Mouse (Mus musculus): ENCODE data around the gene Hspa1b. TPM values are rescaled to one million over a fixed set of nuclear protein-coding genes. Genes with fewer than 3 reads are reported as not detected.

Hspa1b gene
- polyA plus RNA-seq, 1 experiment: 4.5 TPM

- Histone ChIP-seq H3K27me3 (replicated peaks) (peaks cover 3% of the 10 kb centered on the region), H3K4me1 (peaks cover 19% of the 10 kb centered on the region), H3K36me3 (replicated peaks; ENCODE audit: low read length) (peaks cover 15% of the 10 kb centered on the region), H3K9me3 (no peaks in the 10 kb centered on the region), H3K4me3 (replicated peaks) (no peak overlapping the region)
- TF ChIP-seq FLI1 (IDR thresholded peaks at IDR 0.05; ENCODE audit: low read length): no peak
- no peak for TF ChIP-seq GATA1 (IDR thresholded peaks at IDR 0.05; ENCODE audit: borderline replicate concordance, low read length)
Measured at GRCm38 (mm10) chr17:34947606-34948005, 11.4 kb downstream of the Hspa1b start.

- TF ChIP-seq GATA1 (IDR thresholded peaks at IDR 0.05; ENCODE audit: borderline replicate concordance, low read length) (no peak), FLI1 (IDR thresholded peaks at IDR 0.05; ENCODE audit: low read length) (no peak)
- peaks cover 15% of the 10 kb centered on the region for H3K36me3 ChIP-seq (replicated peaks; ENCODE audit: low read length)
- no peaks in the 10 kb centered on the region for H3K9me3 ChIP-seq
- peaks cover 18% of the 10 kb centered on the region for H3K4me1 ChIP-seq
- H3K4me3 ChIP-seq (replicated peaks): no peak overlapping the region
- peaks cover 3% of the 10 kb centered on the region for H3K27me3 ChIP-seq (replicated peaks)
Measured at GRCm38 (mm10) chr17:34946486-34947140, 12.4 kb downstream of the Hspa1b start.

GRCm38 (mm10) chr17:34944362-34944761, 14.7 kb downstream of the Hspa1b start:
- H3K4me1 ChIP-seq: peaks cover 21% of the 10 kb centered on the region
- H3K36me3 ChIP-seq (replicated peaks; ENCODE audit: low read length): no peaks in the 10 kb centered on the region
- H3K4me3 ChIP-seq (replicated peaks): no peak overlapping the region
- no peak for TF ChIP-seq FLI1 (IDR thresholded peaks at IDR 0.05; ENCODE audit: low read length)
- no peak for TF ChIP-seq GATA1 (IDR thresholded peaks at IDR 0.05; ENCODE audit: borderline replicate concordance, low read length)
- H3K9me3 ChIP-seq: no peaks in the 10 kb centered on the region
- H3K27me3 ChIP-seq (replicated peaks): peaks cover 3% of the 10 kb centered on the region

GRCm38 (mm10) chr17:34943128-34943815, 15.8 kb downstream of the Hspa1b start:
- no peak overlapping the region for H3K4me3 ChIP-seq (replicated peaks)
- TF ChIP-seq FLI1 (IDR thresholded peaks at IDR 0.05; ENCODE audit: low read length): no peak
- no peak for TF ChIP-seq GATA1 (IDR thresholded peaks at IDR 0.05; ENCODE audit: borderline replicate concordance, low read length)
- peaks cover 27% of the 10 kb centered on the region for H3K4me1 ChIP-seq
- no peaks in the 10 kb centered on the region for H3K9me3 ChIP-seq
- peaks cover 3% of the 10 kb centered on the region for H3K27me3 ChIP-seq (replicated peaks)
- no peaks in the 10 kb centered on the region for H3K36me3 ChIP-seq (replicated peaks; ENCODE audit: low read length)

- Histone ChIP-seq H3K27me3 (replicated peaks) (peaks cover 3% of the 10 kb centered on the region), H3K4me1 (peaks cover 31% of the 10 kb centered on the region), H3K36me3 (replicated peaks; ENCODE audit: low read length) (peaks cover 6% of the 10 kb centered on the region), H3K4me3 (replicated peaks) (peak overlapping the region; percentile 77), H3K9me3 (no peaks in the 10 kb centered on the region)
- TF ChIP-seq GATA1 (IDR thresholded peaks at IDR 0.05; ENCODE audit: borderline replicate concordance, low read length): no peak
- no peak for TF ChIP-seq FLI1 (IDR thresholded peaks at IDR 0.05; ENCODE audit: low read length)
Measured at GRCm38 (mm10) chr17:34941344-34942041, 17.5 kb downstream of the Hspa1b start.

GRCm38 (mm10) chr17:34937960-34938505, 21.0 kb downstream of the Hspa1b start:
- peaks cover 43% of the 10 kb centered on the region for H3K4me1 ChIP-seq
- H3K36me3 ChIP-seq (replicated peaks; ENCODE audit: low read length): peaks cover 41% of the 10 kb centered on the region
- TF ChIP-seq FLI1 (IDR thresholded peaks at IDR 0.05; ENCODE audit: low read length) (no peak), GATA1 (IDR thresholded peaks at IDR 0.05; ENCODE audit: borderline replicate concordance, low read length) (no peak)
- no peaks in the 10 kb centered on the region for H3K9me3 ChIP-seq
- no peaks in the 10 kb centered on the region for H3K27me3 ChIP-seq (replicated peaks)
- H3K4me3 ChIP-seq (replicated peaks): peak overlapping the region; percentile 56

- H3K36me3 ChIP-seq (replicated peaks; ENCODE audit: low read length): peaks cover 49% of the 10 kb centered on the region
- no peaks in the 10 kb centered on the region for H3K9me3 ChIP-seq
- no peak overlapping the region for H3K4me3 ChIP-seq (replicated peaks)
- no peak for TF ChIP-seq GATA1 (IDR thresholded peaks at IDR 0.05; ENCODE audit: borderline replicate concordance, low read length)
- TF ChIP-seq FLI1 (IDR thresholded peaks at IDR 0.05; ENCODE audit: low read length): no peak
- no peaks in the 10 kb centered on the region for H3K27me3 ChIP-seq (replicated peaks)
- H3K4me1 ChIP-seq: peaks cover 54% of the 10 kb centered on the region
Measured at GRCm38 (mm10) chr17:34934830-34935229, 24.2 kb downstream of the Hspa1b start.

GRCm38 (mm10) chr17:34934031-34934430, 25.0 kb downstream of the Hspa1b start:
- TF ChIP-seq GATA1 (IDR thresholded peaks at IDR 0.05; ENCODE audit: borderline replicate concordance, low read length) (no peak), FLI1 (IDR thresholded peaks at IDR 0.05; ENCODE audit: low read length) (no peak)
- Histone ChIP-seq H3K27me3 (replicated peaks) (no peaks in the 10 kb centered on the region), H3K4me1 (peaks cover 49% of the 10 kb centered on the region), H3K9me3 (no peaks in the 10 kb centered on the region), H3K36me3 (replicated peaks; ENCODE audit: low read length) (peaks cover 49% of the 10 kb centered on the region), H3K4me3 (replicated peaks) (peak overlapping the region; percentile 14)

GRCm38 (mm10) chr17:34932287-34932686, 26.8 kb downstream of the Hspa1b start:
- peak overlapping the region; percentile 100 for H3K4me3 ChIP-seq (replicated peaks)
- peaks cover 47% of the 10 kb centered on the region for H3K36me3 ChIP-seq (replicated peaks; ENCODE audit: low read length)
- no peaks in the 10 kb centered on the region for H3K27me3 ChIP-seq (replicated peaks)
- peaks cover 53% of the 10 kb centered on the region for H3K4me1 ChIP-seq
- H3K9me3 ChIP-seq: no peaks in the 10 kb centered on the region
- TF ChIP-seq FLI1 (IDR thresholded peaks at IDR 0.05; ENCODE audit: low read length): no peak
- no peak for TF ChIP-seq GATA1 (IDR thresholded peaks at IDR 0.05; ENCODE audit: borderline replicate concordance, low read length)

Measured in megakaryocyte, embryonic 14.5 days (primary cell).